Mouse (Mus musculus) leukemia stem cell, adult 10-12 weeks (primary cell): ENCODE results near the gene Nr2e3. TPM values are rescaled to one million over a fixed set of nuclear protein-coding genes. Genes with fewer than 3 reads are reported as not detected.

Source experiments
- polyA plus RNA-seq: library from polyadenylated mRNA; stranded (reverse); fragments of >175 nt; gene quantifications from 2 replicates; pipeline ENCODE4 v1.2.3, GENCODE M21; 2012; ENCODE audit warnings: low replicate concordance

The Nr2e3 gene
- polyA plus RNA-seq, result not detected in 2 replicates

GRCm38 (mm10) chr9:59960559-59960958, at the start of gene Nr2e3:
Nr2e3 (minus strand) TSS chr9:59960659.

Other genes with a start within 250 kb of the Nr2e3 start
- 0.36 TPM in 1 of 2 replicates, not detected in the other for gene Senp8, start 209.9 kb downstream of the Nr2e3 start, polyA plus RNA-seq
- 2.0 and 2.1 TPM in 2 replicates for gene Myo9a, start 209.8 kb downstream of the Nr2e3 start, polyA plus RNA-seq